Mouse (Mus musculus) left cerebral cortex, adult 8-10 months (tissue): ENCODE data around the gene Fopnl. TPM values are rescaled to one million over a fixed set of nuclear protein-coding genes. Genes with fewer than 3 reads are reported as not detected.

Source experiments
- DNase-seq, 2 experiments: peaks; one replicate each; pipeline ENCODE4 v3.0.0; 2022; ENCODE audit warnings: low spot score in 2 of 2
- total RNA-seq, 4 experiments: library from RNA; stranded (reverse); gene quantifications; 2 replicates each; pipeline ENCODE4 v1.2.4; 2022

Fopnl gene
- total RNA-seq, 4 experiments from 2014 or later = 45.9 to 51.1 (median 48.2) TPM

GRCm38 (mm10) chr16:14252877-14253276 is 64.3 kb downstream of the Fopnl start:
- no peak for DNase-seq

DNA sequence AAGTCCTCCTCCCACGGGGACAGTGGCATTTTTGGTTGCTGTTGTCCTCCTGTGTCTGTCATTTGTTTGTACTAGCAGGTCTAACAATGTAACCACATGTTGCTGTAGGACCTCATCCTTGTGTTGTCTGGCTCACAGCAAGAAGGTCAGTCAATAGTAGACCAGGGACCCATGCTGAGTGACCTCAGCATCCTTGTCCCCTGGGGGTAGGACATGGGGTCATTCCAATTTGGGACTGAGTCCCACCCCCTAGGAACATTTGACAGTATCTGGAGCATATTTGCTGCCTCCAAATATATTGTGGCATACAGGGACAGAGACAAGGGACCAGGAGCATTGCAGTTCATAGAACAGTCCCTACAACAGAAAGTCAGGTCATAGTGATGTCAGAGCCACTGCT is 67.3 kb downstream of the Fopnl start:
- DNase-seq = no peak

Other genes starting within 250 kb of the Fopnl start
- 10 to 100 TPM; 14.8 to 22.3 (median 17.7) TPM for gene Nde1, start 154.1 kb downstream of the Fopnl start, total RNA-seq
- 100 to 1,000 TPM; 135 to 173 (median 155) TPM for gene Marf1, start 154.1 kb downstream of the Fopnl start, total RNA-seq
- 1 to 10 TPM; 3.3 to 5.0 (median 4.4) TPM for gene Myh11, start 26.0 kb downstream of the Fopnl start, total RNA-seq
- gene Abcc1, start 44.2 kb upstream of the Fopnl start, total RNA-seq = 10 to 100 TPM; 16.2 to 19.0 (median 18.6) TPM
- not detected for gene A630010A05Rik, start 244.9 kb upstream of the Fopnl start, total RNA-seq